Mouse (Mus musculus) liver, embryonic 14.5 days (tissue): ENCODE measurements around the gene Cemip. TPM values are rescaled to one million over a fixed set of nuclear protein-coding genes. Genes with fewer than 3 reads are reported as not detected.

ENCODE experiments used
- ATAC-seq: fragments of 200-750 bp; cut with Nextera tagmentation; 2 replicates; pipeline ENCODE4 v1.8.0; 2017; ENCODE audit warnings: moderate number of reproducible peaks, mild to moderate bottlenecking, moderate library complexity; ENCODE audit not compliant: insufficient read depth
- DNase-seq, 3 experiments: peaks; one replicate each; pipeline ENCODE4 v3.0.0-alpha.2; 2012 to 2013; ENCODE audit warnings: low read depth in 3 of 3, low spot score in 3 of 3
- H3K27ac ChIP-seq: fragments of 300-500 bp; sonication (generic); 2 replicates; pipeline ENCODE4 v1.5.1; 2014; ENCODE audit warnings: moderate library complexity, mild to moderate bottlenecking, control low read depth, inconsistent platforms
- H3K27me3 ChIP-seq: fragments of 300-500 bp; sonication (generic); 2 replicates; pipeline ENCODE4 v1.6.1; 2014; ENCODE audit warnings: mild to moderate bottlenecking, low read length, moderate library complexity; ENCODE audit not compliant: control insufficient read depth, insufficient read depth
- H3K36me3 ChIP-seq: fragments of 300-500 bp; sonication (generic); replicated peaks from 2 replicates; pipeline ENCODE4 v1.6.1; 2014; ENCODE audit warnings: low read depth; ENCODE audit not compliant: control insufficient read depth, insufficient read depth
- H3K4me1 ChIP-seq, 2 experiments: fragments of 200-500 bp in 1 of 2; fragments of 300-500 bp in 1 of 2; sonication (generic) in 1 of 2; replicated peaks; 2 replicates each; pipeline ENCODE4 v1.6.1; 2012 to 2014; ENCODE audit warnings: antibody characterized with exemption in 1 of 2, inconsistent platforms in 1 of 2, low read length in 1 of 2; ENCODE audit not compliant: control insufficient read depth in 2 of 2, insufficient read depth in 2 of 2
- H3K4me2 ChIP-seq: fragments of 300-500 bp; sonication (generic); 2 replicates; pipeline ENCODE4 v1.6.1; 2014; ENCODE audit warnings: low read depth, mild to moderate bottlenecking, control low read depth, moderate library complexity
- H3K4me3 ChIP-seq, 2 experiments: fragments of 200-500 bp in 1 of 2; fragments of 300-500 bp in 1 of 2; sonication (generic) in 1 of 2; 2 replicates each; pipeline ENCODE4 v1.5.1; 2012 to 2014; ENCODE audit warnings: low read depth in 2 of 2, low read length in 2 of 2, mild to moderate bottlenecking in 2 of 2, control low read depth in 1 of 2, inconsistent platforms in 1 of 2, moderate library complexity in 1 of 2; ENCODE audit not compliant: insufficient read depth in 1 of 2
- H3K9ac ChIP-seq: fragments of 300-500 bp; sonication (generic); replicated peaks from 2 replicates; pipeline ENCODE4 v1.6.1; 2014; ENCODE audit warnings: mild to moderate bottlenecking, control low read depth, moderate library complexity
- H3K9me3 ChIP-seq: fragments of 300-500 bp; sonication (generic); 2 replicates; pipeline ENCODE4 v1.6.1; 2016; ENCODE audit warnings: low read length, mixed read lengths; ENCODE audit not compliant: control insufficient read depth
- CTCF ChIP-seq: IDR thresholded peaks from 2 replicates; pipeline ENCODE4 v1.5.1; 2016; ENCODE audit warnings: antibody characterized with exemption, low read depth, control low read depth
- EP300 ChIP-seq: IDR thresholded peaks from 2 replicates; pipeline ENCODE4 v1.6.1; 2016; ENCODE audit warnings: antibody characterized with exemption, low read depth
- WGBS: fragments of 180-500 bp; shearing (Covaris S2); extraction: QIAGEN DNeasy Blood & Tissue Kit; methylation state at CpG from one replicate; pipeline ENCODE4 v1.1.7; 2014; ENCODE audit not compliant: insufficient replicate concordance; 5-methylcytosine and 5-hydroxymethylcytosine counted together
- polyA plus RNA-seq, 2 experiments: library from polyadenylated mRNA; depleted of rRNA in 1 of 2; stranded (reverse) in 1 of 2; unstranded in 1 of 2; fragments of >200 nt; fragmentation: Nextera tagmentation in 1 of 2; extraction: Ambion mirVana in 1 of 2; gene quantifications; 2 replicates each; pipeline versions ENCODE4 v1.2.1 to v1.2.3; 2012 to 2014

The Cemip gene
- polyA plus RNA-seq, 2 experiments: 0.02 to 0.06 TPM

- WGBS: 9% methylated on average over 6 of the region's 6 CpGs
- H3K4me1 ChIP-seq: peaks cover 40 to 45% of the 10 kb centered on the region in 2 experiments
- DNase-seq (peak; percentile 69 to 75 (median 70)), ATAC-seq (peak; percentile 57)
- peak overlapping the region; percentile 85 for H3K4me2 ChIP-seq
- no peaks in the 10 kb centered on the region for H3K27me3 ChIP-seq
- H3K27ac ChIP-seq: peak overlapping the region; percentile 99
- H3K4me3 ChIP-seq: peak overlapping the region; percentile 87 to 94
- no peaks in the 10 kb centered on the region for H3K9me3 ChIP-seq
- peaks cover 12% of the 10 kb centered on the region for H3K36me3 ChIP-seq
- peak overlapping the region; percentile 89 for H3K9ac ChIP-seq
- TF ChIP-seq CTCF: no peak
- TF ChIP-seq EP300: peak; percentile 86
These were observed 201.3 kb downstream of the Cemip start for GRCm38 (mm10) chr7:83884921-83885532.

- no peaks in the 10 kb centered on the region for H3K9me3 ChIP-seq
- H3K4me3 ChIP-seq: peak within 1 kb of the TSS; percentile 87 to 94
- peaks cover 12% of the 10 kb centered on the region for H3K36me3 ChIP-seq
- TF ChIP-seq CTCF (peak; percentile 27), EP300 (peak; percentile 33; the same call in 1 of the 2 replicates)
- no peaks in the 10 kb centered on the region for H3K27me3 ChIP-seq
- H3K4me1 ChIP-seq: peaks cover 33 to 42% of the 10 kb centered on the region in 2 experiments
- peak; percentile 67 for ATAC-seq
- WGBS: under 1% methylated on average over 68 of the region's 69 CpGs
- DNase-seq: peak; percentile 78 to 84 (median 80)
- H3K9ac ChIP-seq: peak within 1 kb of the TSS; percentile 89
- H3K4me2 ChIP-seq: peak within 1 kb of the TSS; percentile 85
- peak within 1 kb of the TSS; percentile 99 for H3K27ac ChIP-seq
These were observed 202.2 kb downstream of the Cemip start, which contains the start of the genes Tlnrd1 and Mesd for GRCm38 (mm10) chr7:83884021-83884658. TSS of gene Tlnrd1 (minus strand) at chr7:83884305. TSS of gene Mesd (plus strand) at chr7:83884466.

DNA sequence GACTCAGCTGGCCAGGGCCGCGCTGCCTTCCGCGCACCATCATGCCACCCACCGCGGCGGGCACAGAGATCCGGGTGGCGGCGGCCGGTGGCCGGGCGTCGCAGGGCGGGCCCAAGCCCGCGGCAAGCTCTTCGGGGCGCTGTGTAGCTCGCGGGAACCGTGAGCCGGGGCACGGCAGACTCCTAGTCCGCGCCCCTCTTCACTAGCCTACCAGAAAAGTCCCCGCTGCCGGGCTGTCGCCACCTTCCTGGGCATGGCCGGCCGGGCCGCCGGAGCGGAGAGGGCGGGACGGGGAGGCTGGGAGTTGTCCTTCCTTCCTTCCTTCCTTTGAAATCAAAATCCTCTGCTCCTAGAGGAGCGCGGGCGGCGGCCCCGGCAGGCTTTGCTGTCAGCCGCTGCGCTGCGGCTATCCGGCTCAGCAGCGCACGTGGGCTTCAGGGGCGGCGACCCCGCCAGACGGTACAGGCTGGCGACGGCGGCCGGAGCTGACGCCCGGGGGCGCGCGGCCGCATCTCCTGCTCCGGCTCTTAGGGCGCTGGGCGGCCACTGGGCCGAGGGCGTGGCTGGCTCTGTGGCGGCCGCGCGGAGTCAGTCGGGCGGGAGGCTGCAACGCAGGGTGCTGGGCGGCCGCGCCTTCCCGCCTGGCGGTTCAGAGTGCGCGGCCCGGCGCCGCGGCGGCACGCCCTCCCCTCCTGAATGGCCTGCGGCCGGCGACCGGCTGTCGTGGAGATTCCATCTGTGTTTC, 202.9 kb downstream of the Cemip start:
- peak overlapping the region; percentile 99 for H3K27ac ChIP-seq
- peak overlapping the region; percentile 87 to 94 for H3K4me3 ChIP-seq
- H3K36me3 ChIP-seq: peaks cover 12% of the 10 kb centered on the region
- DNase-seq (peak; percentile 67 to 73 (median 72)), ATAC-seq (peak; percentile 78)
- peaks cover 31 to 43% of the 10 kb centered on the region in 2 experiments for H3K4me1 ChIP-seq
- H3K27me3 ChIP-seq: no peaks in the 10 kb centered on the region
- peak overlapping the region; percentile 89 for H3K9ac ChIP-seq
- TF ChIP-seq CTCF (no peak), EP300 (no peak)
- H3K9me3 ChIP-seq: no peaks in the 10 kb centered on the region
- WGBS: under 1% methylated on average over 83 of the region's 91 CpGs
- peak overlapping the region; percentile 85 for H3K4me2 ChIP-seq

Other genes starting within 250 kb of the Cemip start
- 16.7 and 18.6 TPM in 2 replicates for gene Tlnrd1, start 202.2 kb downstream of the Cemip start, polyA plus RNA-seq (2012; rRNA removed)
- 9.9 and 12.6 TPM in 2 replicates for gene Tlnrd1, start 202.2 kb downstream of the Cemip start, polyA plus RNA-seq (2014; fragmentation: Nextera tagmentation; extraction: Ambion mirVana)
- gene Mesd, start 202.0 kb downstream of the Cemip start, polyA plus RNA-seq (2012; rRNA removed): 7.8 and 12.0 TPM in 2 replicates
- gene Mesd, start 202.0 kb downstream of the Cemip start, polyA plus RNA-seq (2014; fragmentation: Nextera tagmentation; extraction: Ambion mirVana): 43.0 and 44.2 TPM in 2 replicates
- gene Abhd17c, start 65.4 kb upstream of the Cemip start, polyA plus RNA-seq (2012; rRNA removed): 14.9 and 15.1 TPM in 2 replicates
- 13.0 and 18.0 TPM in 2 replicates for gene Abhd17c, start 65.4 kb upstream of the Cemip start, polyA plus RNA-seq (2014; fragmentation: Nextera tagmentation; extraction: Ambion mirVana)